Mouse (Mus musculus): ENCODE results near the gene Man2a2.

Gene Man2a2

GRCm38 (mm10) chr7:80369461-80369860 lies 1.7 kb downstream of the Man2a2 start:
- DNase-seq: peak; percentile 68 to 70

- DNase-seq: no peak
Measured at GRCm38 (mm10) chr7:80368635-80369421, 2.3 kb downstream of the Man2a2 start.

- no peak for DNase-seq
Measured at GRCm38 (mm10) chr7:80368009-80368408, 3.2 kb downstream of the Man2a2 start.

GRCm38 (mm10) chr7:80367232-80367631 lies 3.9 kb downstream of the Man2a2 start:
- no peak for DNase-seq

- no peak for DNase-seq
Measured at GRCm38 (mm10) chr7:80365759-80366158, 5.4 kb downstream of the Man2a2 start.

DNA sequence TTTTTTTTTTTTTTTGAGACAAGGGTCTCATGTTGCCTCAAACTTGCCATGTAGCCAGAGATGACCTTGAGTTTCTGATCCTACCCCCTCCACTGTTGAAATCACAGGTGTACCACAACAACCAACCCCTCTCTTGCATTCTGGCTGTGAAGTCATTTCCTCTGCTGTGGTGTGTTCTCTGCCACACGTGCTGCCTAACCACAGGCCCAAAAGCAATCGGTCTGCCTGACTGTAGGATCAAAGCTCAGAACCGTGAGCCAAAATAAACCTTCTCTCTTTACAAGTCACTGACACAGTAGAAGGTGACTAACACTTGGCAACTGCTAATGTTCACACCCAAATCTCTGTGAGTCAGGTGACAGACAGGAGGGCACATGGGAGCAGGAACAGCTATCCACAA lies 10.7 kb downstream of the Man2a2 start:
- DNase-seq: no peak

DNA sequence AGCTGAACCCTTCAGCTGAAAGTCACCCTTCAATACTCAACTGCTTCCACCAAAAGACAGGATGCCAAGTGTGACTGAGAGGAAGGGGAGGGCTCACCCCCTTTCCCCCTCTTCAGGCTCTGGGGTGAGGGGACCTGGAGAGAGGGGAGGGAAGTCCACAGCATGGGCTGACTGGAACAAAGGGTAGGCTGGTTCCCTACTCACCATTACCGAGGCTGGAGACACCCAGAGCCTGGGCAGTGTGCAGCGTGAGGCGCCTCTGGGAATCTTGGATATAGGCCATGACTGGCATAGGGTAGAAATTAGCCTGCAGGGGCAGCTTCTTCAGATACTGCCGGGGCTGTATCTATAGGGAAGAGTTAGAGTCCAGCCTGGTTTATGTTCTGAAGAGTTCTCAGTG lies 13.1 kb downstream of the Man2a2 start:
- DNase-seq: peak in 1 of 2 experiments; percentile 9

- DNase-seq: peak in 1 of 2 experiments; percentile 23
Measured at GRCm38 (mm10) chr7:80357156-80357555, 14.0 kb downstream of the Man2a2 start.

DNA sequence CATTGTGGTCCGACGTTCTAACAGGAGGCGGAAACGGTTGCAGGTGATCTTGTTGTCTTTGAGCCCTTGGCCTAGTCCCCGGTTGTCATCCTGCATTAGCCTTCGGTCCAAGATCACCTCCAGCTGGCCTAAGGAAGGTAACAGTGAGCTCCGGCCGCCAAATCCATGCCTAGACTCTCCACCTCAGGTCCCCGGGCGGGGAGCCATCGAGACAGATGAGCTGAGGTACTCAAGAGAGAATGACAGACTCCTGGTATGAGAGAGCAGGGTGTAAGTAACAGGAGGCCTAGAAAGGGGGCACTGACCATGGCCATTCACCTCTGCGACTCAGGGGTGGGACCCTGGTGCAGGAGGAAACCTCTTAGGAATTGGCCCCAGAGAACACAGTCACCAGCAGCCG lies 14.8 kb downstream of the Man2a2 start:
- DNase-seq: peak; percentile 44 to 58

DNA sequence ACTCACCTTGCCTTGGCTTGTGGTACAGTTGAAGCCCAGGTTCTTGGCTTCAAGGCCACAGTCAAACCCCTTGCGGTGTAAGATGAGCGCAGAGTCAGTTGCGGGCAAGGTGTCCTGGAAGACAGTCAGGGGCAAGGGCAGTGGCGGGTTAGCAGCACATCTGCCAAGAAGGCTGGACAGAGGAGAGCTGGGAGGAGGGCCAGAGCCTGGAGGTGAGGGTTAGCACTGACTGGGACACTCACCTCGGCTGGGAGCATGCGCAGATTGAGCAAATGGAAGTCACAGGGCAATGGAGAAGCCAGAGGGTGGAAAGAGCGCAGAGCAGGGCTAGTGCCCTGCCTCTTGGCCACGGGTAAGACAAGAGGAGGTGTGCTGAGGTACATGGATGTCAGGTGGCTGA lies 18.3 kb downstream of the Man2a2 start:
- DNase-seq: no peak

DNA sequence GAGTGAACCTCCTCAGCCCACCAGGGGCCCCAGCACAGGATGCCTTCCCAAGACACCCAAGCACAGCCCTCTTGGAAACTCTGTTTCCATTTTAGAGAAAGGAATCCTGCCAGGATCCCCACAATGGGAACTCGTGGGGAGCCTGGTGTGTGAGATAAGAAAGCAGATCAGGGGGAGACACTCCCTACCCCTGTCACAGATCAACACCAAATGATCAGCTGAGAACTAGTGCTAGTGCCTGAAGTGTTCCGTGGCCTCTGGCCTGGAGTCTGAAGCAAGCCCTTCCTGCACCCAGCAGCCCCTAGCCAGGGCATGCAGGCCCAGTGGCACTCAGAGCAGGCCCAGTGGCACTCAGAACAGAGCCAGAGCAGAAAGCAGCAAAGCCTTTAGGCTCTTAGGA lies 20.4 kb downstream of the Man2a2 start:
- DNase-seq: no peak

GRCm38 (mm10) chr7:80347670-80348586 lies 23.2 kb downstream of the Man2a2 start:
- DNase-seq: no peak

DNA sequence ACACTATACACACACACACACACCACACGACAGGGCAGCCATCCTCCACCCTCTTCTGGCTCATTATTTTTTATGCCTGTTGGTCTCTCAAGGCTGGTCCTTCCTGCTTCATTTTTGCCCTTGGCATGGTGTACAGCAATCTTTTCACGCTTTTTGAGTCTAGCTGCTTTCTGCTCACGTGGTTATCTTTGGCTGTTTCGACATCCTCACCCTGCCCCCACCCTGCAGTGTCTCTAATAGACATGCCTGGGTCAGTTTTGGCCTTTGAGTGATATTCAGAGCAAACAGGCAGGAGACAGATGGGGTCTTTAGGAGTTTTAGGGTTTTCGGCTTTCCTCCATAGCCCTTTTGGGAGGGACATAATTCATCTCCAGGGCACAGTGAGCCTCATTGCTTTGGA lies 24.3 kb downstream of the Man2a2 start:
- DNase-seq: no peak

DNA sequence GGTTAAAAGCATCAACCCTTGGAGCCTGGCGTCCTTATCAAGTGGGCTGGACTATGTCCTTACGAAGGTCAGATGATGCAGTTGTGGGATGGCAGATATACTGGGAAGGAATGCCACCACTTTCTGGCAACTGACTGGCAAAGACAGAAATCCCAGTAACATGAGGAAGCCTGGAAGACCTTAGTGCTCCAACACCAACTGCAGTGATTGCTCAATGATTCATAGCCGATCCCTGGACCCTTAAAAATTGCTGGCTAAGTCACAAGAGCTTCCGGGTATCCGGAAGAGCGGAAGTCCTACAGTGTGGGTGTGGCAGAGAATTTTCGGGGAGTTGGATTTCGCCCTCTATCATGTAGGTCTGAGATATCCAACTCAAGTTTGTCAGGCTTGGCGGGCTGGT lies 25.0 kb downstream of the Man2a2 start:
- DNase-seq: no peak

DNA sequence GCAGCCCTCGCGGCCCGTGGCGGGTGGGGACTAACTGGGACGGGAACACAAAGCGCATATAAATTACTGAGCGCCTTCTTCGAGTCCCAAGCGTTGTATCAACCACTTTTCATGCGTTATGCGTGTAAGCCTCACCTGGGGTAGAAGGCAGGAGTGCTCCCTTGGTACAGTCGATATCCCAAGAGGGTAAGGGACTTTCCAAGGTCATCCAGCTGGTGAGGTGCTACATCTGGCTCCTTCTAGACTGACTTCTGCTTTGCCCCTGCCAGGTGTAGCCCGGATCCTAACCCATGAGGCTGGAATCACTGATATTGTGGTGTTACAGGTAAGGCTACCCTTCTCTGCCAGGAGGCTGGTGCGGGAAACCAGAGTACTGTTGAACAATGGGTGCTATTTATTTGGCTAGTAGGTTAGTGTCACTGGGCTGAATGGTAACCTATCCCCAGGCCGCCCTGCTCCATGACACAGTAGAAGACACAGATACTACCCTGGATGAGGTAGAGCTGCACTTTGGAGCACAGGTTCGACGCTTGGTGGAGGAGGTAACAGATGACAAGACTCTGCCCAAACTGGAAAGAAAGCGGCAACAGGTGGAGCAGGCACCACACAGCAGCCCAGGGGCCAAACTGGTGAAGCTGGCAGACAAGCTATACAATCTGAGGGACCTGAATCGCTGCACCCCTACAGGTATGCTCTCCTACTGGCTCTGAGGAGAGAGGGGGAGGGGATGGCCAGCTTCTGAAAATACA lies 27.7 kb downstream of the Man2a2 start:
- DNase-seq: no peak

DNA sequence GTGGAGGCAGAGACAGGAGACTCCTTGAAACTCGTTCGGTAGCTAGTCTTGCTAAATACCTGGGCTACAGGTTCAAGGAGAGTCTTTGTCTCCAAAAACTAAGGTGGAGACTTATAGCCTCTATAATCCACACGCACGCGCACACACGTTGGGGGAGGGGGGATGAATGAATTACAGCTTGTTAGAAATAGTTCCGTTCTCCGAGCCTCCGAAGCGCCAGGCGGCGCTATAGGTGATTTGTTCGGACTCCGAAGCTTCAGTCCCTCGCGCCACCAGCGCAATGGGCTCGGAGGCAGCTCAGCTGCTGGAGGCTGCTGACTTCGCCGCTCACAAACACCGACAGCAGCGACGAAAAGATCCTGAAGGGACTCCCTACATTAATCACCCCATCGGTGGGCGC lies 28.3 kb downstream of the Man2a2 start, which contains the start of gene Hddc3:
Gene Hddc3 (plus strand): TSS at position 247 of the 400 bp plus-strand sequence.
- DNase-seq: peak; percentile 97 to 99

DNA sequence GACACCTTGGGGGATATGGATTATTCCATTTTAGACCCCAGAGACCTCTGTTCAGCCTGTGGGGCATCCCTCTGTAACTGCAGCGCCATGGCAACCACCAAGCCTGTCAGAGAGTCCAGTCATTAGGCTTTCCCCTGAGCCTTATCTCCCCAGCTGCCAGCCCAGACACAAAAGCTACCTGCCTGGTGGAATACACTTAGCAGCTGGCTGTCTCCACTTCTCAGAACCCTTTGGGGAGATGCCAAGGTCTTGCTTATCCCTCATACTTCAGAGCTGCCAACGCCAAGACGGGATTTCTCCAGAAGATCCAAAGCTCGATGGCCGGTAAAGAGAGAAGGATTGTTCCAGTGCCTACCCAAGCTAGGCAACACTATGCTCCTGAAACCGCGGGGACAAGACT lies 29.4 kb downstream of the Man2a2 start:
- DNase-seq: no peak

- DNase-seq: peak; percentile 69 to 77
Measured at GRCm38 (mm10) chr7:80340793-80341192, 30.4 kb downstream of the Man2a2 start, which contains the start of gene Unc45a. Gene Unc45a, minus strand, starts transcription at chr7:80341005.

DNA sequence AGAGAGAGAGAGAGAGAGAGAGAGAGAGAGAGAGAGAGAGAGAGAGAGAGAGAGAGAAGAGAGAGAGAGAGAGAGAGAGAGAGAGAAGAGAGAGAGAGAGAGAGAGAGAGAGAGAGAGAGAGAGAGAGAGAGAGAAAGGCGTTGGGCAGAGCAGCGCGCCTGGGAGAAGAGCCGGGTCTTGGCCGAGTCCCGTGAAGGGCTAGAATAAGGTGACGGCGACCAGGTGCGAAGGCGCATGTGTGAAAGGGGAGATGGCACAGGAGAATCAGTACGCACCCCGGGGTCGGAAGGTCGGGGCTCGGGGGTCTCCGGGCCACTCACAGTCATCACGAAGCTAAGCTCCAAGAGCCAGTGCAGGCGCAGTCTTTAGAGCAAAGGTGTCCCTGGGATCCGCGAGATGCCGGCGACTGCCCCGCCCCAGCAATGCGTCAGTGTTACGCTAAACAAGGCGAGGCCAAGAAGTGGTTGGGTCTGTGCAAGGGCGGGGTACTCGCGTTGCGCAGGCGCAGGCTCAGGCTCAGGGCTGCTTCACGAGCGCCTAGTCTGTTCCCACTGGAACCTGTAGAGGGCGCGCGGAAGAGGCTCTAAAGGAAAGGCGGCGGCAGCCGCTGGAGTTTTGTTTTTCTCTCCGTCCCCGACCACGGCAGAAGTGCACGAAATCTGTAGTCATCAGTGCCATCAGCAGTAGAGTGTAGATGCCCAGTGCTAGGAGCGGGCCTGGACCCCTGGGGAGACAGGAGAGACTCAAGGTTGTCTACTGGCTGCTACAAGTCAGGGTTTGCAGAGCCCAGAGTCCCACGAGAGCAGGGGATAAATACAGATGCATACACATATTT lies 31.2 kb downstream of the Man2a2 start:
- DNase-seq: peak; percentile 98 to 99

GRCm38 (mm10) chr7:80339371-80339770 lies 31.8 kb downstream of the Man2a2 start:
- DNase-seq: peak; percentile 68 to 69

- no peak for DNase-seq
Measured at GRCm38 (mm10) chr7:80336932-80337331, 34.2 kb downstream of the Man2a2 start.

- no peak for DNase-seq
Measured at GRCm38 (mm10) chr7:80334848-80335247, 36.3 kb downstream of the Man2a2 start.
